Mouse (Mus musculus): Measurements from ENCODE around the gene Chil1. TPM values are rescaled to one million over a fixed set of nuclear protein-coding genes. Genes with fewer than 3 reads are reported as not detected.

The Chil1 gene
- polyA plus RNA-seq, 1 experiment from 2014 or later, result 1.1 TPM

DNA sequence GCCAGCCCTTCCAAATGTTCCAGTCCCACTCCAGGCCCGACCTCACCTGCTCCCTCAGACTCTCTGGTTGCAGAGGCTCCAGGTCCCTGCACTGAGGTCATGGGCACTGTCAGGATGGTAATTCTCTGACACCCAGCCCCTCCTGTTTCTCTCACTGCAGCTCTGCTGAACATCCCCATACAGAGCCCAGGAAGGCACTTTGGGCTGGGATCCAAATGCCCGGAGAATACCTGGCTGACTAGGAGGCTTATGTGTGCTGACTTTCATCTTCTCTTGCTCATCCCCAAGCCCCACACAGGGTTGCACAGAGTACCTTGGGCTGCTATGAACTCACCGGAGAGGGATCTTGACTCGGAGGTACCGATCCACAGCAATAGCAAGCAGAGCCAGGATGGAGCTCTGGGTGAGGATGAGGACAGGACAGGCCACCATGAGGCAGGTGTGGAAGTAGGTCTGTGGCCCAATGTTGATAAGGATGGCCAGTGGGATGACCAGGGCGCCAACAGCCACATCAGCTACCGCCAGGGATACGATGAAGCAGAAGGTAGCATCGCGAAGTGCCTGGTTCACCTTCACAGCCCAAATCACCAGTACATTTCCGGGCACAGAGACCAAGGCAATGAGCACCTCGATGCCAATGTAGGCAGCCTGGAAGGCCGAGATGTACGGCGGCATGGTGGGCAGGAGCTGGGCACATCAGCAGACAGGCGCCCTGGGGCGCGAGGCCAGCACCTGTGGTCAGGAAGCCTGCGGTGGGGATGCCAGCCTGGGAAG lies 51.9 kb downstream of the Chil1 start:
- H3K4me2 ChIP-seq (replicated peaks; ENCODE audit: low read depth, low read length), result peak overlapping the region; percentile 5; the same call in 1 of the 2 replicates
- H3K9ac ChIP-seq (ENCODE audit: low read depth, low read length), result no peak overlapping the region
- H3K4me1 ChIP-seq (replicated peaks; ENCODE audit: control insufficient read depth, insufficient read depth, low read length), result peaks cover 4% of the 10 kb centered on the region; the same call in 1 of the 2 replicates
- H3K4me3 ChIP-seq (ENCODE audit: low read depth, low read length), result no peak overlapping the region
- no peaks in the 10 kb centered on the region for H3K36me3 ChIP-seq (ENCODE audit: control insufficient read depth, insufficient read depth, low read length)
- no peak overlapping the region for H3K27ac ChIP-seq (ENCODE audit: low read depth, low read length)
- ATAC-seq (ENCODE audit: low FRiP score), result no peak
- peaks cover 32% of the 10 kb centered on the region for H3K27me3 ChIP-seq (ENCODE audit: control insufficient read depth, insufficient read depth, low read length)
- H3K9me3 ChIP-seq (ENCODE audit: control insufficient read depth, low read length), result no peaks in the 10 kb centered on the region
- DNase-seq (ENCODE audit: low spot score), result no peak
- WGBS, result 47% methylated on average over 19 of the region's 19 CpGs

DNA sequence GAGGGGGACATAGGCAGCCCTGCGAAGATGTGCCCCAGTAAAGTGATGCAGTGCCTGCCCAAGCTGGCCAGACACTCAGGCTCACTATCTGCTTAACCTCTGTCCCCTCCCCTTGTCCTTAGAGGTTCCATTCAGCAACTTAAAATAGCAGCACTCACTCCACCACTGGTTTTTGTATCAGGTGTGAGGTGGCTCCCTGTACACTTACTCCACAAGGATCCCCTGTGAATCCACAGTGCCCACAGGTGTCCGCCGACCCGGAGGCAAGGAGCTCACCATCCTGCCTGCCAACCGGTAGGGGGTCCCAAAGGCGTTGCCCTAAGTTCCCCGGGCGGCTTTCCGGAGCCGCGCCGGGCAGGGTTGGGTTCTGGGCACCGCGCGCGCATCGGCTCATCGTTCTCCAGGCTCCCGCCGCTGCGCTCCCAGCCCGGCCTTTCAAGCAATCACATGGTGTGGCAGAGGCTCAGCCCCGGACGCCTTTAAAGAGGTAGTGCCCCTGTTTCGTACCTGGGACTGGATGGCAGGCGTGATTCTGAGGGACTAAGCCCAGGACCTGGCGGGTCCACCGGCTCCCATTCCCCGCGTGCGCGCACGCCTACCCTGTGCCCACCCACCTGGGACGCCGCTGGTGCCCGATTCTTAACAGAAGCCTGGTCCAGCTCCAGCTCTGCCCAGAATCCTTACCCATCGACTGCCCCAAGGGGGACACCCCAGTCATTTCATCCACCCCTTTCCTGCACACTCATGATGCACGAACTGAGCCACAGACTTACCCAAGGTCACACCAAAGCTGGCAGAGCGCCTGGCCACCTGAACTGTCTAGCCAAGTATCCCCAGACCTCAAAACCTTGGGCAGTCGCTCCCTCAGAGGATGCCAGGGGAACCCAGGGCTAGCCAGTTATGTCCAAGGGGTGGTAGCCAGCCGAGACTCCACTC lies 52.7 kb downstream of the Chil1 start:
- no peak overlapping the region for H3K27ac ChIP-seq (ENCODE audit: low read depth, low read length)
- under 1% methylated on average over 41 of the region's 41 CpGs for WGBS
- H3K27me3 ChIP-seq (ENCODE audit: control insufficient read depth, insufficient read depth, low read length), result peaks cover 32% of the 10 kb centered on the region
- ATAC-seq (ENCODE audit: low FRiP score) (peak; percentile 43; the same call in 1 of the 2 replicates), DNase-seq (ENCODE audit: low spot score) (peak; percentile 50)
- peak overlapping the region; percentile 89 for H3K4me2 ChIP-seq (replicated peaks; ENCODE audit: low read depth, low read length)
- H3K9ac ChIP-seq (ENCODE audit: low read depth, low read length), result peak overlapping the region; percentile 44
- no peaks in the 10 kb centered on the region for H3K9me3 ChIP-seq (ENCODE audit: control insufficient read depth, low read length)
- peaks cover 4% of the 10 kb centered on the region; the same call in 1 of the 2 replicates for H3K4me1 ChIP-seq (replicated peaks; ENCODE audit: control insufficient read depth, insufficient read depth, low read length)
- H3K36me3 ChIP-seq (ENCODE audit: control insufficient read depth, insufficient read depth, low read length), result no peaks in the 10 kb centered on the region
- peak overlapping the region; percentile 38 for H3K4me3 ChIP-seq (ENCODE audit: low read depth, low read length)

DNA sequence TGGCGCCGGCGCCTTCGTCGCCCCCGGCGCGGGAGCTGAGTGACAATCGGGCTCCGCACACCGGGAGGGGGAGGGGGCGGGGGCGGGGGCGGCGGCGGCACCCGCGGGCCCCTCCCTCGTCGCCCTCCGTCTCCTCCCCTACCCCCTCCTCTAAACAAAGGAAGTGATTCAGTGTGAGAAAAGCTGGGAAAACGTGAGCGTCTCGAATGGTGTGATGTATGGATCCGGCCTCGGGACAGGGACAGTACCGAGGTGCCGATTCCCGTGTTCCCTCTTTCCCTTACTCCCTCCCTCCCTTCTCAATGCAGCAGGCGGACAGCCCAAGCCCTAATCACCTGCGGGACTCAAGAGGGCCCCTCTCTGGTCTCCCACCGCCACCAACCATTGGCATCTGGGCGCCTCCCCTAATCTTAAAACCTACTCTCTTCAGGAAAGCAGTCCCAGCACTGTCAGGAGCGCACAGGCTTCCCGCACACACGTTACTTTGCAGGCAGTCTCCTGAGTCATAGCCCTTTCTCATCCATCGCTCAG lies 53.5 kb downstream of the Chil1 start, which contains the start of gene Adora1:
Gene Adora1, minus strand, starts transcription at position 41 of the 531 bp plus-strand sequence.
- no peak within 1 kb of the TSS for H3K27ac ChIP-seq (ENCODE audit: low read depth, low read length)
- ATAC-seq (ENCODE audit: low FRiP score) (no peak), DNase-seq (ENCODE audit: low spot score) (peak; percentile 35)

GRCm38 (mm10) chr1:134236142-134236541 lies 54.2 kb downstream of the Chil1 start:
- Histone ChIP-seq H3K27me3 (ENCODE audit: control insufficient read depth, insufficient read depth, low read length) (peaks cover 32% of the 10 kb centered on the region), H3K4me1 (replicated peaks; ENCODE audit: control insufficient read depth, insufficient read depth, low read length) (peaks cover 4% of the 10 kb centered on the region; the same call in 1 of the 2 replicates), H3K9ac (ENCODE audit: low read depth, low read length) (no peak overlapping the region), H3K4me3 (ENCODE audit: low read depth, low read length) (no peak overlapping the region), H3K9me3 (ENCODE audit: control insufficient read depth, low read length) (no peaks in the 10 kb centered on the region), H3K4me2 (replicated peaks; ENCODE audit: low read depth, low read length) (no peak overlapping the region), H3K36me3 (ENCODE audit: control insufficient read depth, insufficient read depth, low read length) (no peaks in the 10 kb centered on the region), H3K27ac (ENCODE audit: low read depth, low read length) (no peak overlapping the region)
- ATAC-seq (ENCODE audit: low FRiP score) (no peak), DNase-seq (ENCODE audit: low spot score) (no peak)
- WGBS, result 37% methylated on average over 3 of the region's 3 CpGs

More for the DNA sequence above, 53.5 kb downstream of the Chil1 start, which contains the start of gene Adora1:
- H3K4me1 ChIP-seq (replicated peaks; ENCODE audit: control insufficient read depth, insufficient read depth, low read length), result peaks cover 4% of the 10 kb centered on the region; the same call in 1 of the 2 replicates
- peaks cover 32% of the 10 kb centered on the region for H3K27me3 ChIP-seq (ENCODE audit: control insufficient read depth, insufficient read depth, low read length)
- H3K4me2 ChIP-seq (replicated peaks; ENCODE audit: low read depth, low read length), result peak within 1 kb of the TSS; percentile 89
- peak within 1 kb of the TSS; percentile 44 for H3K9ac ChIP-seq (ENCODE audit: low read depth, low read length)
- no peaks in the 10 kb centered on the region for H3K36me3 ChIP-seq (ENCODE audit: control insufficient read depth, insufficient read depth, low read length)
- WGBS, result 1% methylated on average over 25 of the region's 37 CpGs
- peak within 1 kb of the TSS; percentile 38 for H3K4me3 ChIP-seq (ENCODE audit: low read depth, low read length)
- H3K9me3 ChIP-seq (ENCODE audit: control insufficient read depth, low read length), result no peaks in the 10 kb centered on the region

- Histone ChIP-seq H3K27me3 (ENCODE audit: control insufficient read depth, insufficient read depth, low read length) (peaks cover 32% of the 10 kb centered on the region), H3K4me2 (replicated peaks; ENCODE audit: low read depth, low read length) (no peak overlapping the region), H3K9ac (ENCODE audit: low read depth, low read length) (no peak overlapping the region), H3K27ac (ENCODE audit: low read depth, low read length) (no peak overlapping the region), H3K36me3 (ENCODE audit: control insufficient read depth, insufficient read depth, low read length) (no peaks in the 10 kb centered on the region), H3K4me1 (replicated peaks; ENCODE audit: control insufficient read depth, insufficient read depth, low read length) (peaks cover 4% of the 10 kb centered on the region; the same call in 1 of the 2 replicates), H3K9me3 (ENCODE audit: control insufficient read depth, low read length) (no peaks in the 10 kb centered on the region), H3K4me3 (ENCODE audit: low read depth, low read length) (no peak overlapping the region)
- no peak for DNase-seq (ENCODE audit: low spot score)
- no peak for ATAC-seq (ENCODE audit: low FRiP score)
- 84% methylated on average over 3 of the region's 3 CpGs for WGBS
Observed at GRCm38 (mm10) chr1:134237438-134237837, 55.5 kb downstream of the Chil1 start.

Other genes starting within 250 kb of the Chil1 start
- 7.0 and 10.1 TPM in 2 replicates for gene Fmod, start 144.9 kb upstream of the Chil1 start, polyA plus RNA-seq (2014; fragmentation: Nextera tagmentation; extraction: Ambion mirVana)
- 107 and 108 TPM in 2 replicates for gene Btg2, start 103.1 kb upstream of the Chil1 start, polyA plus RNA-seq (2014; fragmentation: Nextera tagmentation; extraction: Ambion mirVana)
- not detected in 2 replicates for gene Chit1, start 70.9 kb upstream of the Chil1 start, polyA plus RNA-seq (2014; fragmentation: Nextera tagmentation; extraction: Ambion mirVana)
- 1.4 and 3.7 TPM in 2 replicates for gene Mybph, start 11.3 kb downstream of the Chil1 start, polyA plus RNA-seq (2014; fragmentation: Nextera tagmentation; extraction: Ambion mirVana)
- gene Adora1, start 53.3 kb downstream of the Chil1 start, polyA plus RNA-seq (2014; fragmentation: Nextera tagmentation; extraction: Ambion mirVana), result 0.24 and 0.25 TPM in 2 replicates
- gene Myog, start 107.8 kb downstream of the Chil1 start, polyA plus RNA-seq (2014; fragmentation: Nextera tagmentation; extraction: Ambion mirVana), result 5.5 and 12.2 TPM in 2 replicates
- 1.9 and 2.1 TPM in 2 replicates for gene Ppfia4, start 150.8 kb downstream of the Chil1 start, polyA plus RNA-seq (2014; fragmentation: Nextera tagmentation; extraction: Ambion mirVana)
- gene Tmem183a, start 179.8 kb downstream of the Chil1 start, polyA plus RNA-seq (2014; fragmentation: Nextera tagmentation; extraction: Ambion mirVana), result 126 and 128 TPM in 2 replicates
- not detected in 2 replicates for gene 4933406M09Rik, start 203.8 kb downstream of the Chil1 start, polyA plus RNA-seq (2014; fragmentation: Nextera tagmentation; extraction: Ambion mirVana)
- gene Cyb5r1, start 223.4 kb downstream of the Chil1 start, polyA plus RNA-seq (2014; fragmentation: Nextera tagmentation; extraction: Ambion mirVana), result 26.1 and 26.7 TPM in 2 replicates
- 77.7 and 81.7 TPM in 2 replicates for gene Adipor1, start 233.2 kb downstream of the Chil1 start, polyA plus RNA-seq (2014; fragmentation: Nextera tagmentation; extraction: Ambion mirVana)